Mouse (Mus musculus) left cerebral cortex, postnatal 14 days (tissue): ENCODE measurements around the gene Kcnj3. TPM values are rescaled to one million over a fixed set of nuclear protein-coding genes. Genes with fewer than 3 reads are reported as not detected.
"Not testable (repeated sequence)": the region's sequence is repeated elsewhere in the genome, so short reads cannot be mapped to it uniquely, and the experiment has no call there.

Experiments
- DNase-seq, 2 experiments: peaks; one replicate each; pipeline ENCODE4 v3.0.0; 2021 to 2022; ENCODE audit warnings: low spot score in 2 of 2, mixed read lengths in 1 of 2
- intact Hi-C: fragments of 180-260 bp; cut with DNase I; formaldehyde crosslinking; loops from one replicate; pipeline ENCODE4 v1.15.1; 2025
- total RNA-seq, 2 experiments: library from RNA; stranded (reverse); gene quantifications; 2 replicates each; pipeline ENCODE4 v1.2.3; 2021

Gene Kcnj3
- total RNA-seq, 2 experiments from 2014 or later: 91.3 to 96.2 TPM

- intact Hi-C loops: not testable (repeated sequence)
Observed at GRCm38 (mm10) chr2:55485500-55486129, 49.8 kb downstream of the Kcnj3 start.

GRCm38 (mm10) chr2:55503390-55504176 is 67.8 kb downstream of the Kcnj3 start:
- intact Hi-C loops: no loop called here
- no peak for DNase-seq

More at GRCm38 (mm10) chr2:55485500-55486129, 49.8 kb downstream of the Kcnj3 start:
- DNase-seq: not testable (repeated sequence)

- DNase-seq: peak; percentile 7 to 38
- intact Hi-C loops: no loop called here
Observed at GRCm38 (mm10) chr2:55505712-55506111, 69.9 kb downstream of the Kcnj3 start.

GRCm38 (mm10) chr2:55517297-55517696 is 81.5 kb downstream of the Kcnj3 start:
- no peak for DNase-seq
- intact Hi-C loops: no loop called here

GRCm38 (mm10) chr2:55532738-55533491 is 97.1 kb downstream of the Kcnj3 start:
- DNase-seq: peak; percentile 19 to 59
- intact Hi-C loops: no loop called here

GRCm38 (mm10) chr2:55534946-55535345 is 99.2 kb downstream of the Kcnj3 start:
- peak in 1 of 2 experiments; percentile 17 for DNase-seq
- intact Hi-C loops: no loop called here

- intact Hi-C loops: no loop called here
- DNase-seq: peak in 1 of 2 experiments; percentile 6
Observed at GRCm38 (mm10) chr2:55535482-55535881, 99.7 kb downstream of the Kcnj3 start.

GRCm38 (mm10) chr2:55547612-55548011 is 111.8 kb downstream of the Kcnj3 start:
- no peak for DNase-seq
- intact Hi-C loops: no loop called here

GRCm38 (mm10) chr2:55558368-55558985 is 122.7 kb downstream of the Kcnj3 start:
- DNase-seq: no peak
- intact Hi-C loops: no loop called here

- intact Hi-C loops: no loop called here
- DNase-seq: no peak
Observed at GRCm38 (mm10) chr2:55569291-55569690, 133.5 kb downstream of the Kcnj3 start.

- intact Hi-C loops: no loop called here
- DNase-seq: no peak
Observed at GRCm38 (mm10) chr2:55571425-55571824, 135.7 kb downstream of the Kcnj3 start.

GRCm38 (mm10) chr2:55580286-55580685 is 144.5 kb downstream of the Kcnj3 start:
- intact Hi-C loops: no loop called here
- DNase-seq: peak in 1 of 2 experiments; percentile 19

GRCm38 (mm10) chr2:55591226-55591988 is 155.6 kb downstream of the Kcnj3 start:
- intact Hi-C loops: no loop called here
- peak; percentile 27 to 59 for DNase-seq
